Mouse (Mus musculus): ENCODE measurements around the gene Rfx4. TPM values are rescaled to one million over a fixed set of nuclear protein-coding genes. Genes with fewer than 3 reads are reported as not detected.

Gene Rfx4
- polyA plus RNA-seq, 1 experiment: 0.70 TPM

- no peak for TF ChIP-seq POLR2A (IDR thresholded peaks at IDR 0.05; ENCODE audit: low read depth, low read length)
- TF ChIP-seq CTCF (IDR thresholded peaks at IDR 0.05; ENCODE audit: borderline replicate concordance, insufficient read depth, low read length): no peak
- Histone ChIP-seq H3K4me1 (ENCODE audit: control insufficient read depth, insufficient read depth, low read length) (no peaks in the 10 kb centered on the region), H3K4me3 (ENCODE audit: insufficient read depth, low read length) (no peak overlapping the region), H3K27ac (ENCODE audit: insufficient read depth, low read length) (no peak overlapping the region)
Observed at GRCm38 (mm10) chr10:84886221-84886627, 130.4 kb downstream of the Rfx4 start.

- TF ChIP-seq POLR2A (IDR thresholded peaks at IDR 0.05; ENCODE audit: low read depth, low read length): no peak
- H3K27ac ChIP-seq (ENCODE audit: insufficient read depth, low read length): no peak overlapping the region
- no peaks in the 10 kb centered on the region for H3K4me1 ChIP-seq (ENCODE audit: control insufficient read depth, insufficient read depth, low read length)
- H3K4me3 ChIP-seq (ENCODE audit: insufficient read depth, low read length): no peak overlapping the region
Observed at GRCm38 (mm10) chr10:84886785-84887184, 130.9 kb downstream of the Rfx4 start.

- Histone ChIP-seq H3K4me3 (ENCODE audit: insufficient read depth, low read length) (no peak overlapping the region), H3K27ac (ENCODE audit: insufficient read depth, low read length) (no peak overlapping the region), H3K4me1 (ENCODE audit: control insufficient read depth, insufficient read depth, low read length) (no peaks in the 10 kb centered on the region)
- TF ChIP-seq CTCF (IDR thresholded peaks at IDR 0.05; ENCODE audit: borderline replicate concordance, insufficient read depth, low read length) (no peak), POLR2A (IDR thresholded peaks at IDR 0.05; ENCODE audit: low read depth, low read length) (no peak)
Observed at GRCm38 (mm10) chr10:84889096-84889846, 133.4 kb downstream of the Rfx4 start.

- no peak overlapping the region for H3K27ac ChIP-seq (ENCODE audit: insufficient read depth, low read length)
- no peak for TF ChIP-seq CTCF (IDR thresholded peaks at IDR 0.05; ENCODE audit: borderline replicate concordance, insufficient read depth, low read length)
- TF ChIP-seq POLR2A (IDR thresholded peaks at IDR 0.05; ENCODE audit: low read depth, low read length): no peak
- no peaks in the 10 kb centered on the region for H3K4me1 ChIP-seq (ENCODE audit: control insufficient read depth, insufficient read depth, low read length)
Observed at GRCm38 (mm10) chr10:84895810-84896358, 140.0 kb downstream of the Rfx4 start.

GRCm38 (mm10) chr10:84896941-84897930 is 141.4 kb downstream of the Rfx4 start:
- no peaks in the 10 kb centered on the region for H3K4me1 ChIP-seq (ENCODE audit: control insufficient read depth, insufficient read depth, low read length)
- H3K27ac ChIP-seq (ENCODE audit: insufficient read depth, low read length): no peak overlapping the region
- H3K4me3 ChIP-seq (ENCODE audit: insufficient read depth, low read length): no peak overlapping the region
- TF ChIP-seq CTCF (IDR thresholded peaks at IDR 0.05; ENCODE audit: borderline replicate concordance, insufficient read depth, low read length) (no peak), POLR2A (IDR thresholded peaks at IDR 0.05; ENCODE audit: low read depth, low read length) (no peak)

More at GRCm38 (mm10) chr10:84895810-84896358, 140.0 kb downstream of the Rfx4 start:
- no peak overlapping the region for H3K4me3 ChIP-seq (ENCODE audit: insufficient read depth, low read length)

- TF ChIP-seq POLR2A (IDR thresholded peaks at IDR 0.05; ENCODE audit: low read depth, low read length) (no peak), CTCF (IDR thresholded peaks at IDR 0.05; ENCODE audit: borderline replicate concordance, insufficient read depth, low read length) (no peak)
- H3K4me3 ChIP-seq (ENCODE audit: insufficient read depth, low read length): no peak overlapping the region
Observed at GRCm38 (mm10) chr10:84898144-84898979, 142.5 kb downstream of the Rfx4 start.

GRCm38 (mm10) chr10:84901676-84902075 is 145.8 kb downstream of the Rfx4 start:
- H3K27ac ChIP-seq (ENCODE audit: insufficient read depth, low read length): no peak overlapping the region
- TF ChIP-seq CTCF (IDR thresholded peaks at IDR 0.05; ENCODE audit: borderline replicate concordance, insufficient read depth, low read length): no peak

More at GRCm38 (mm10) chr10:84898144-84898979, 142.5 kb downstream of the Rfx4 start:
- H3K27ac ChIP-seq (ENCODE audit: insufficient read depth, low read length): no peak overlapping the region
- no peaks in the 10 kb centered on the region for H3K4me1 ChIP-seq (ENCODE audit: control insufficient read depth, insufficient read depth, low read length)

GRCm38 (mm10) chr10:84902213-84902612 is 146.4 kb downstream of the Rfx4 start:
- Histone ChIP-seq H3K4me3 (ENCODE audit: insufficient read depth, low read length) (no peak overlapping the region), H3K4me1 (ENCODE audit: control insufficient read depth, insufficient read depth, low read length) (no peaks in the 10 kb centered on the region), H3K27ac (ENCODE audit: insufficient read depth, low read length) (no peak overlapping the region)
- TF ChIP-seq POLR2A (IDR thresholded peaks at IDR 0.05; ENCODE audit: low read depth, low read length): no peak
- no peak for TF ChIP-seq CTCF (IDR thresholded peaks at IDR 0.05; ENCODE audit: borderline replicate concordance, insufficient read depth, low read length)

More at GRCm38 (mm10) chr10:84901676-84902075, 145.8 kb downstream of the Rfx4 start:
- no peak overlapping the region for H3K4me3 ChIP-seq (ENCODE audit: insufficient read depth, low read length)
- no peaks in the 10 kb centered on the region for H3K4me1 ChIP-seq (ENCODE audit: control insufficient read depth, insufficient read depth, low read length)

GRCm38 (mm10) chr10:84903307-84903706 is 147.4 kb downstream of the Rfx4 start:
- H3K4me1 ChIP-seq (ENCODE audit: control insufficient read depth, insufficient read depth, low read length): no peaks in the 10 kb centered on the region
- H3K27ac ChIP-seq (ENCODE audit: insufficient read depth, low read length): no peak overlapping the region
- no peak overlapping the region for H3K4me3 ChIP-seq (ENCODE audit: insufficient read depth, low read length)
- TF ChIP-seq CTCF (IDR thresholded peaks at IDR 0.05; ENCODE audit: borderline replicate concordance, insufficient read depth, low read length) (no peak), POLR2A (IDR thresholded peaks at IDR 0.05; ENCODE audit: low read depth, low read length) (no peak)

Measured in embryonic fibroblast, embryonic 13.5 days (primary cell).